Mouse (Mus musculus) heart, embryonic 11.5 days (tissue): ENCODE results near the gene Cep128. TPM values are rescaled to one million over a fixed set of nuclear protein-coding genes. Genes with fewer than 3 reads are reported as not detected.
"Not testable (repeated sequence)": the region's sequence is repeated elsewhere in the genome, so short reads cannot be mapped to it uniquely, and the experiment has no call there.

Experiments
- ATAC-seq: fragments of 200-750 bp; cut with Nextera tagmentation; replicated peaks from 2 replicates; pipeline ENCODE4 v1.8.0; 2017; ENCODE audit warnings: moderate library complexity; ENCODE audit not compliant: insufficient number of reproducible peaks, low FRiP score, low TSS enrichment
- H3K27ac ChIP-seq: fragments of 300-500 bp; sonication (generic); 2 replicates; pipeline ENCODE4 v1.5.1; 2014; ENCODE audit warnings: mild to moderate bottlenecking, low read depth, low read length
- H3K27me3 ChIP-seq: fragments of 300-500 bp; sonication (generic); 2 replicates; pipeline ENCODE4 v1.6.1; 2014; ENCODE audit warnings: mild to moderate bottlenecking, low read length, mixed read lengths; ENCODE audit not compliant: control insufficient read depth, insufficient read depth
- H3K36me3 ChIP-seq: fragments of 300-500 bp; sonication (generic); 2 replicates; pipeline ENCODE4 v1.6.1; 2014; ENCODE audit warnings: mild to moderate bottlenecking, low read length, moderate library complexity, mixed read lengths; ENCODE audit not compliant: control insufficient read depth, insufficient read depth
- H3K4me1 ChIP-seq: fragments of 300-500 bp; sonication (generic); 2 replicates; pipeline ENCODE4 v1.6.1; 2014; ENCODE audit warnings: low read length; ENCODE audit not compliant: control insufficient read depth, insufficient read depth
- H3K4me2 ChIP-seq: fragments of 300-500 bp; sonication (generic); 2 replicates; pipeline ENCODE4 v1.6.1; 2014; ENCODE audit warnings: mild to moderate bottlenecking, moderate library complexity
- H3K4me3 ChIP-seq: fragments of 300-500 bp; sonication (generic); 2 replicates; pipeline ENCODE4 v1.5.1; 2014; ENCODE audit warnings: low read depth, low read length
- H3K9ac ChIP-seq: fragments of 300-500 bp; sonication (generic); 2 replicates; pipeline ENCODE4 v1.6.1; 2014; ENCODE audit warnings: mild to moderate bottlenecking, low read depth, low read length, moderate library complexity
- H3K9me3 ChIP-seq: fragments of 300-500 bp; sonication (generic); replicated peaks from 2 replicates; pipeline ENCODE4 v1.6.1; 2016; ENCODE audit warnings: low read length; ENCODE audit not compliant: control insufficient read depth
- WGBS: fragments of 180-500 bp; shearing (Covaris S2); extraction: QIAGEN DNeasy Blood & Tissue Kit; methylation state at CpG from one replicate; pipeline ENCODE4 v1.1.7; 2014; ENCODE audit not compliant: insufficient replicate concordance; 5-methylcytosine and 5-hydroxymethylcytosine counted together
- polyA plus RNA-seq: library from polyadenylated mRNA; unstranded; fragments of >200 nt; fragmentation: Nextera tagmentation; extraction: Ambion mirVana; gene quantifications from 2 replicates; pipeline ENCODE4 v1.2.1, GENCODE M21; 2014

The Cep128 gene
- polyA plus RNA-seq, 1 experiment from 2014 or later: 7.4 TPM

- no peak overlapping the region for H3K27ac ChIP-seq
- no peaks in the 10 kb centered on the region for H3K27me3 ChIP-seq
- no peaks in the 10 kb centered on the region for H3K36me3 ChIP-seq
- no peak overlapping the region for H3K4me3 ChIP-seq
- no peak for ATAC-seq
- no peaks in the 10 kb centered on the region for H3K9me3 ChIP-seq
- H3K4me2 ChIP-seq: no peak overlapping the region
- H3K4me1 ChIP-seq: no peaks in the 10 kb centered on the region
- no peak overlapping the region for H3K9ac ChIP-seq
- WGBS: 66% methylated on average over 7 of the region's 7 CpGs
These were observed 28.4 kb upstream of the Cep128 start for GRCm38 (mm10) chr12:91412461-91413182.

- Histone ChIP-seq H3K9me3 (no peaks in the 10 kb centered on the region), H3K4me2 (no peak overlapping the region), H3K27ac (no peak overlapping the region), H3K36me3 (no peaks in the 10 kb centered on the region), H3K4me1 (no peaks in the 10 kb centered on the region), H3K4me3 (no peak overlapping the region), H3K9ac (no peak overlapping the region), H3K27me3 (no peaks in the 10 kb centered on the region)
- WGBS: 76% methylated on average over 4 of the region's 4 CpGs
- no peak for ATAC-seq
These were observed 26.1 kb upstream of the Cep128 start for GRCm38 (mm10) chr12:91410306-91410705.

GRCm38 (mm10) chr12:91401049-91401352 lies 16.8 kb upstream of the Cep128 start:
- no peak overlapping the region for H3K27ac ChIP-seq
- H3K9ac ChIP-seq: no peak overlapping the region
- ATAC-seq: peak; percentile 35; the same call in 1 of the 2 replicates
- WGBS: 3% methylated on average over 12 of the region's 12 CpGs
- peak overlapping the region; percentile 52 for H3K4me3 ChIP-seq
- H3K4me2 ChIP-seq: peak overlapping the region; percentile 93
- no peaks in the 10 kb centered on the region for H3K9me3 ChIP-seq
- no peaks in the 10 kb centered on the region for H3K36me3 ChIP-seq
- peaks cover 21% of the 10 kb centered on the region for H3K27me3 ChIP-seq
- no peaks in the 10 kb centered on the region for H3K4me1 ChIP-seq

- Histone ChIP-seq H3K9ac (peak overlapping the region; percentile 46; the same call in 1 of the 2 replicates), H3K36me3 (no peaks in the 10 kb centered on the region), H3K4me3 (peak overlapping the region; percentile 52), H3K9me3 (no peaks in the 10 kb centered on the region), H3K4me1 (no peaks in the 10 kb centered on the region), H3K27me3 (peaks cover 21% of the 10 kb centered on the region), H3K27ac (no peak overlapping the region), H3K4me2 (peak overlapping the region; percentile 93)
- under 1% methylated on average over 38 of the region's 38 CpGs for WGBS
- peak; percentile 75 for ATAC-seq
These were observed 16.2 kb upstream of the Cep128 start for GRCm38 (mm10) chr12:91400232-91401048.

- Histone ChIP-seq H3K27ac (no peak overlapping the region), H3K4me1 (peaks cover 3% of the 10 kb centered on the region; the same call in 1 of the 2 replicates), H3K36me3 (no peaks in the 10 kb centered on the region), H3K9me3 (no peaks in the 10 kb centered on the region), H3K27me3 (no peaks in the 10 kb centered on the region), H3K4me2 (peak overlapping the region; percentile 91), H3K9ac (peak overlapping the region; percentile 78), H3K4me3 (peak overlapping the region; percentile 77)
- 5% methylated on average over 22 of the region's 22 CpGs for WGBS
- ATAC-seq: peak; percentile 68
These were observed 519 bp downstream of the Cep128 start for GRCm38 (mm10) chr12:91383516-91384264.

- Histone ChIP-seq H3K4me2 (no peak overlapping the region), H3K9me3 (no peaks in the 10 kb centered on the region), H3K27me3 (no peaks in the 10 kb centered on the region), H3K4me3 (no peak overlapping the region), H3K4me1 (no peaks in the 10 kb centered on the region), H3K9ac (no peak overlapping the region), H3K27ac (no peak overlapping the region), H3K36me3 (no peaks in the 10 kb centered on the region)
- no peak for ATAC-seq
- 84% methylated on average over 3 of the region's 3 CpGs for WGBS
These were observed 15.0 kb downstream of the Cep128 start for GRCm38 (mm10) chr12:91369173-91369572.

GRCm38 (mm10) chr12:91353783-91354182 lies 30.4 kb downstream of the Cep128 start:
- Histone ChIP-seq H3K4me3 (no peak overlapping the region), H3K4me2 (no peak overlapping the region), H3K27me3 (no peaks in the 10 kb centered on the region), H3K9me3 (no peaks in the 10 kb centered on the region), H3K36me3 (no peaks in the 10 kb centered on the region), H3K9ac (no peak overlapping the region), H3K27ac (no peak overlapping the region), H3K4me1 (no peaks in the 10 kb centered on the region)
- WGBS: 80% methylated on average over 8 of the region's 8 CpGs
- no peak for ATAC-seq

- not testable (repeated sequence) for H3K36me3 ChIP-seq, H3K27me3 ChIP-seq, H3K9ac ChIP-seq, H3K4me3 ChIP-seq, H3K9me3 ChIP-seq, H3K4me2 ChIP-seq, H3K27ac ChIP-seq, ATAC-seq, H3K4me1 ChIP-seq
- 94% methylated on average over 13 of the region's 13 CpGs for WGBS
These were observed 45.6 kb downstream of the Cep128 start for GRCm38 (mm10) chr12:91338656-91339055.
